Mouse (Mus musculus) heart, adult 2 months (tissue): ENCODE results near the gene C1s1.

ENCODE experiments used
- CTCF ChIP-seq: fragments of 200-600 bp; IDR thresholded peaks from 2 replicates; pipeline ENCODE4 v1.8.1; 2022; ENCODE audit warnings: antibody characterized with exemption, mild to moderate bottlenecking, moderate library complexity
- EP300 ChIP-seq: fragments of 200-500 bp; IDR thresholded peaks from 2 replicates; pipeline ENCODE4 v1.6.1; 2011; ENCODE audit warnings: low read depth, low read length, control low read depth; ENCODE audit not compliant: insufficient read depth
- POLR2A ChIP-seq: fragments of 200-500 bp; IDR thresholded peaks from 2 replicates; pipeline ENCODE4 v1.6.1; 2011; ENCODE audit warnings: mild to moderate bottlenecking, low read depth, low read length, control low read depth; ENCODE audit not compliant: insufficient read depth

GRCm38 (mm10) chr6:124488952-124489351, 53.2 kb downstream of the C1s1 start:
- no peak for TF ChIP-seq POLR2A
- no peak for TF ChIP-seq CTCF
- no peak for TF ChIP-seq EP300
